Mouse (Mus musculus) heart, embryonic 11.5 days (tissue): ENCODE data around the gene Dus1l. TPM values are rescaled to one million over a fixed set of nuclear protein-coding genes. Genes with fewer than 3 reads are reported as not detected.
"Not testable (repeated sequence)": the region's sequence is repeated elsewhere in the genome, so short reads cannot be mapped to it uniquely, and the experiment has no call there.

Source experiments
- ATAC-seq: fragments of 200-750 bp; cut with Nextera tagmentation; replicated peaks from 2 replicates; pipeline ENCODE4 v1.8.0; 2017; ENCODE audit warnings: moderate library complexity; ENCODE audit not compliant: insufficient number of reproducible peaks, low FRiP score, low TSS enrichment
- H3K27ac ChIP-seq: fragments of 300-500 bp; sonication (generic); 2 replicates; pipeline ENCODE4 v1.5.1; 2014; ENCODE audit warnings: mild to moderate bottlenecking, low read depth, low read length
- H3K27me3 ChIP-seq: fragments of 300-500 bp; sonication (generic); 2 replicates; pipeline ENCODE4 v1.6.1; 2014; ENCODE audit warnings: mild to moderate bottlenecking, low read length, mixed read lengths; ENCODE audit not compliant: control insufficient read depth, insufficient read depth
- H3K36me3 ChIP-seq: fragments of 300-500 bp; sonication (generic); 2 replicates; pipeline ENCODE4 v1.6.1; 2014; ENCODE audit warnings: mild to moderate bottlenecking, low read length, moderate library complexity, mixed read lengths; ENCODE audit not compliant: control insufficient read depth, insufficient read depth
- H3K4me1 ChIP-seq: fragments of 300-500 bp; sonication (generic); 2 replicates; pipeline ENCODE4 v1.6.1; 2014; ENCODE audit warnings: low read length; ENCODE audit not compliant: control insufficient read depth, insufficient read depth
- H3K4me2 ChIP-seq: fragments of 300-500 bp; sonication (generic); 2 replicates; pipeline ENCODE4 v1.6.1; 2014; ENCODE audit warnings: mild to moderate bottlenecking, moderate library complexity
- H3K4me3 ChIP-seq: fragments of 300-500 bp; sonication (generic); 2 replicates; pipeline ENCODE4 v1.5.1; 2014; ENCODE audit warnings: low read depth, low read length
- H3K9ac ChIP-seq: fragments of 300-500 bp; sonication (generic); 2 replicates; pipeline ENCODE4 v1.6.1; 2014; ENCODE audit warnings: mild to moderate bottlenecking, low read depth, low read length, moderate library complexity
- H3K9me3 ChIP-seq: fragments of 300-500 bp; sonication (generic); replicated peaks from 2 replicates; pipeline ENCODE4 v1.6.1; 2016; ENCODE audit warnings: low read length; ENCODE audit not compliant: control insufficient read depth
- WGBS: fragments of 180-500 bp; shearing (Covaris S2); extraction: QIAGEN DNeasy Blood & Tissue Kit; methylation state at CpG from one replicate; pipeline ENCODE4 v1.1.7; 2014; ENCODE audit not compliant: insufficient replicate concordance; 5-methylcytosine and 5-hydroxymethylcytosine counted together
- polyA plus RNA-seq: library from polyadenylated mRNA; unstranded; fragments of >200 nt; fragmentation: Nextera tagmentation; extraction: Ambion mirVana; gene quantifications from 2 replicates; pipeline ENCODE4 v1.2.1, GENCODE M21; 2014

Gene Dus1l
- polyA plus RNA-seq: 50.0 and 59.9 TPM in 2 replicates

DNA sequence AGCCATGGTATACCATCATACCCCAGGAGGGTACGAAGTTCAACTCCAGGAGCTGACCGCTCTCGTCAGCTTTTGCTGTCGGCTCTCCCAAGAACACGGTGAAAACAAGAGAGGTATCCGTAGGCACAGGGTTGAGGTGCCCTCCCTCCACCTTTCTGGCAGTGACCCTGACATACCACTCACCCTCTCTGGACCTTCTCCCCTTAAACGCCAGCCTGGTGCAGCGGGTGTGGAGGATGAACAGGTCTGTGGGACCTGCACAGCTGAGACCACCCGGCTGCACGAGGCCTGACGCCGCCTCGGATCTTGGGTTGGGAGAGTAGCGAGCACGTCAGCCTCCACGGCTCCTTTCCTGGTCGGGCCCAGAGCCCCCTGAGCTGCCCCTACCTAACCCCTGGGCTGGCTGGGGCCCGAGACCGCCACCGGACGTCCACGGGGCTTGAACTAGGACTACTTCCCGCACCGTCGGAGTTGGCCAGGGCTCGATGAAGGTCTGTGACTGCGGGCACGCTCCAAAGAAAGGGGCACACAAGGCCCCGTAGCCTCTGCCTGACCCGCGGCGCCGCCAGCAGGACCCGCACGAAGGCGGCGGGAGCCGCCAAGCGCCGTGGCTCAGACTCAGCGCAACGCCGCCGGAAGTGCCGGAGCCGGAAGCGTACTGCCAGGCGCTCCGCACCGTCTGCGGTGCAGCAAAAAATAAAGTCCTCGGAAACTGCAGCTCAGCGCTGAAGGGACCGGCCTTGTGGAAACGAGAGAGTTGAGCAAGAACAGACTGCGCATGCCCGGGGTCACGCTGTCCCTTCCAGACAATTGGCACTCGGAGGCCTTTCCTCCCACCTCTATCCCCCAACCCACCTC, at the start of gene Dus1l:
Dus1l (minus strand) TSS at position 648 of the 858 bp plus-strand sequence.
- 2% methylated on average over 59 of the region's 59 CpGs for WGBS
- Histone ChIP-seq H3K4me2 (peak within 1 kb of the TSS; percentile 81), H3K27me3 (no peaks in the 10 kb centered on the region), H3K9me3 (no peaks in the 10 kb centered on the region), H3K27ac (peak within 1 kb of the TSS; percentile 75), H3K36me3 (peaks cover 17% of the 10 kb centered on the region), H3K4me3 (peak within 1 kb of the TSS; percentile 90), H3K4me1 (peaks cover 10% of the 10 kb centered on the region; the same call in 1 of the 2 replicates), H3K9ac (peak within 1 kb of the TSS; percentile 93)
- peak; percentile 80 for ATAC-seq

DNA sequence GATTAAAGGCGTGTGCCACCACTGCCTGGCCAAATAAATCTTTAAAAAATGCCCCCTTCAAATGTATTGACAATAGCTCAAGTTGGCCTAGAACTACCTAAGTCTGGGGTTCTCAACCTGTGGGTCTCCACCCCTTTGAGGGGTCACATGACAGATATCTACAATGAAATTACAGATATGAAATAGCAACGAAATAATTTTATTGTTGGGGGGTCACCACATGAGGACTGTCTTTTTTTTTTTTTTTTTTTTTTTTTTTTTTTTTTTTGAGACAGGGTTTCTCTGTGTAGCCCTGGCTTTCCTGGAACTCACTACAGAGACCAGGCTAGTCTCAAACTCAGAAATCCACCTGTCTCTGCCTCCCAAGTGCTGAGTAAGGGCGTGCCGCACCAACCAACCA, 48.1 kb upstream of the Dus1l start:
- ATAC-seq: no peak
- H3K27ac ChIP-seq: no peak overlapping the region
- H3K36me3 ChIP-seq: no peaks in the 10 kb centered on the region
- H3K4me1 ChIP-seq: peaks cover 2% of the 10 kb centered on the region
- H3K4me2 ChIP-seq: no peak overlapping the region
- H3K4me3 ChIP-seq: no peak overlapping the region
- H3K9me3 ChIP-seq: no peaks in the 10 kb centered on the region
- WGBS: 86% methylated on average over 4 of the region's 4 CpGs
- no peak overlapping the region for H3K9ac ChIP-seq
- no peaks in the 10 kb centered on the region for H3K27me3 ChIP-seq

DNA sequence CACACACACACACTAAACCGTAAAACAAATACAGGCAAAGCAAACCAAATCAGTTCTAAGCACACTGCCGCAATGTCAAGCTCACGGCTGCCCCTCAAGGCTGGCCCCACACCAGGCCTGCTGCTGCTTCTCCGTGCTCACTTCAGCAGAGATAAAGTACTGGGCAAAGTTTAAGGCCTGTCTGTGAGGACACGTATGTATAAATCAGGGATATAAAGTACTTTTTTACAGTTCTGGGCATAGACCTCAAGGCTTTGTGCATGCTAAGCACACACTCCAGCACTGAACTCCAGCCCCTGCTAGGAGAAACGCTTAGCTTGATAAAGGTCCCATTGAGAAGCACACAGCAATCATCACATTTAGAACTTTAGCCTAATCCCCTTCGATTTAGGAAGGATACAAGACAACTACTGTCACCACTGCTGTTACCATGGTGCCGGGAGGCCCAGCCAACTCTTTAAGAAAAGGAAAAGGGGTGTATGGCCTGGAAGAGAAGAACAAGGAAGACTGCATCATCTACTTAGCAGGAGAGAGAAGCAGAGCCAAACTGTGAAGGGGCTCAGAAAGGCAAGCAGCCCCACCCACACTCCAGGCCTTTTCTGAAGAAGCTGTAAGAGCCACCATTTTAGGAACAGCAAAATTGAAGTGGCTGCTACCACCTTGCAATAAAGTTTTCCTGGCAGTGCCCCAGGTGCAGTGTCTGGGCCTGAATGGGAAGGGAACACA, 37.5 kb upstream of the Dus1l start:
- Histone ChIP-seq H3K9ac (peak overlapping the region; percentile 22; the same call in 1 of the 2 replicates), H3K4me3 (no peak overlapping the region), H3K9me3 (no peaks in the 10 kb centered on the region), H3K36me3 (no peaks in the 10 kb centered on the region), H3K27me3 (no peaks in the 10 kb centered on the region), H3K27ac (0 out of 2 replicates have a peak overlapping the region, but pooled peaks have one; percentile 22), H3K4me2 (no peak overlapping the region), H3K4me1 (peaks cover 9% of the 10 kb centered on the region)
- ATAC-seq: no peak
- WGBS: 47% methylated on average over 8 of the region's 8 CpGs

DNA sequence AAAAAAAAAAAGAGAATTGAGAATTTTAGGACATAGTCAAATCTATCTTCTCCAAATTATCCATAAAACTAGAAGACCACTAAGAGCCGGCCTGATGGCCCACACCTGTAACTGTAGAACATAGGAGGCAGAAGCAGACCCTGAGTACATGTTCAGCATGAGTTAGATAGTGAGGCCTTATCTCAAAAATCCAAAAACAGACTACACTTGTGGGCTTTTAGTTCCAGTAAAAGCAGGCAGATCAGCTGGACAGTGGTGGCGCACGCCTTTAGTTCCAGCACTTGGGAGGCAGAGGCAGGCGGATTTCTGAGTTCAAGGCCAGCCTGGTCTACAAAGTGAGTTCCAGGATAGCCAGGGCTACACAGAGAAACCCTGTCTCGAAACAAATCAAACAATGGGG, 36.8 kb upstream of the Dus1l start:
- not testable (repeated sequence) for H3K4me2 ChIP-seq, H3K9ac ChIP-seq, H3K4me3 ChIP-seq, ATAC-seq, H3K27me3 ChIP-seq, H3K9me3 ChIP-seq, H3K27ac ChIP-seq, H3K36me3 ChIP-seq
- H3K4me1 ChIP-seq: peaks cover 11% of the 10 kb centered on the region
- WGBS: 78% methylated on average over 5 of the region's 5 CpGs

DNA sequence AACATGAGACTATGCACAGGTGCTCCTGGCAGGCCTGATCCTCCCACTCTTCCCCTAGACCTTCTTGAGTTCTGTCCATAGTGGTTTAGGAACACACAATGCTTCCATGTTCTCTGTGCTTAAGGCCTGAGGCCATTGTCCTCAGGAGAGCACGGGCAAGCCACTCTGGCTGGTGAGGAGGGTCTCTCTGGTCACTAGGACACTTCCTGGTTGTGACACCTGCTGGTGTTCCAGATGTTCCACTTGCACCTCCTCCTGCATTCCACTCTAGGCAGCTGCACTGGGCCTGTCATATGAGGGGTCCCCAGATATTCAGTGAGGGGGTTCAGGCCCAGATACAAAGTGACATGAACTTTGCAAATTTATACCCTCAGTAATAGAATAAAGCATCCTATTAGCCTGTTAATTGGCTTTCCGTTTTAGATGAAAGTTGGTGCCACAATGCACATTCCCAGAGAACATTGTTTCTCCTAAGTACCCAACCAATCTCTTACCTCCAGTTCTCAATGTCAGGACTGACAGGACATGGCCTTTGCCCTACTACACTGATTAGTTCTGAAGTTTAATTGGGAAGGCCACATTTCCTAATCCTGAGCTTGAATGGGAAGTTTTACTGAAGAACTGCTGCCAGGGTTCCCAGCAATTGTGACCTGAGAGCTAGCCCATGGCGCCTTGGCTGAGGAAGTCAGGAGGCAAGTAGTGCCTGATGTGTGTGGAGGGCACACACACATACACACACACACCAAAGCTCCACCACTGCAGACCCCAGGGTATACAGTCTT, 35.6 kb upstream of the Dus1l start:
- H3K27me3 ChIP-seq: no peaks in the 10 kb centered on the region
- no peak overlapping the region for H3K4me3 ChIP-seq
- 82% methylated on average over 3 of the region's 3 CpGs for WGBS
- no peak for ATAC-seq
- H3K4me2 ChIP-seq: no peak overlapping the region
- no peak overlapping the region for H3K27ac ChIP-seq
- no peaks in the 10 kb centered on the region for H3K36me3 ChIP-seq
- no peak overlapping the region for H3K9ac ChIP-seq
- no peaks in the 10 kb centered on the region for H3K9me3 ChIP-seq
- H3K4me1 ChIP-seq: peaks cover 12% of the 10 kb centered on the region

DNA sequence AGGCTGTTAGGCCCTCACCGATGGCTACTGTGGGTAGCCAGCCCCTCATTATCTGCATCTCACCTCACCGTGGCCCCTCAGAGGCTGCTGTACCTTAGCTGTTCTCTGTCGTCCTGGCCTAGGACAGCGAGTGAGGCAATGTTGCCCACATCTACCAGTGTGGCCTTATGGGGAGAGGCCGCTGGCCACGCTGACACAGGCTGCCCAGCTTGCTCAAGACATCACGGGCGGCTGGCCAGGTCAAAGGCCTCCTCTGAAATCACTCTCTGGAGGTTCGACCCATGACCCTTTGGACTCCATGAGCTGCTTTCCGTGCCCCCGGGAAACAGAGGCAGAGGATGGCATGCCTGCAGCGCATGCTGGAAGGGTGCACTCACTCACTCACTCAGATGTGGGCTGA, 34.5 kb upstream of the Dus1l start:
- Histone ChIP-seq H3K9ac (no peak overlapping the region), H3K4me2 (no peak overlapping the region), H3K4me3 (no peak overlapping the region), H3K4me1 (peaks cover 16% of the 10 kb centered on the region), H3K36me3 (no peaks in the 10 kb centered on the region), H3K27ac (no peak overlapping the region), H3K27me3 (no peaks in the 10 kb centered on the region), H3K9me3 (no peaks in the 10 kb centered on the region)
- no peak for ATAC-seq
- WGBS: 83% methylated on average over 12 of the region's 12 CpGs

DNA sequence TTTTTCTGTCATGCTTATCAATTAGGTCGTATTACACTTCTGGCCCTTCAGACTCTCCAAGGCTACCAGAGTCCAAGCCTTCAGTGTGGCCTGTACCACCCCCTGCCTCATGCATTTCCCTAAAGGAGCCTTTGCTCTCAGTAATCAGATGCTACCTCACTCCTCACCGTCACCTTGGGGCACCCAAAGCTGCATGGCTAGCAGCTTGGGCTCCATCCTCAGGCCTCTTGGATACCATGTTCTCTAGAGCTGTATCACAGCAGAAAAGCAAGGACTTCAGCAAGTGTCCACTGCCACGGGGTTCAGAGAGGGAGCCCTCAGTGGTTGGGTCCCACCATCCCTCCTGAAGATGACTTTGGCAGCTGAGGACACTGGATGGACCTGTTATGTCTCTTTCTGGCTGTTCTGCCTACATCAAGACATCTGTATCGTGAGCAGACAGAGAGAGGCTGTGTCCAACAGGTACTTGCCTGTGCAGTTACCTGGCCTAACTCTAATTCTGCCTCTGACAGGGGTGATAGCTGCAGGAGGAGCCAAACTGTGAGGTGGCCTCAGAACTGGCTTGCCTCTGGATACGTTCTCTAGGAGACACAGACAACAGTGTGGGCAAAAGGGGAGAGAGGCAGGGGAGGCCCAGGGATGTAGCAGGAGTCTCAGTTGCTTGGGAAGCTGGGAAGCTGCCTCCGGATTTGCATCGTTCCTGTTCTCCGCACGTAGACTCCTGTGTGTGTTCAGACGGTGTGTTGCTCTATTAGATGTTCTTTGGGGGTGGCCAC, 33.7 kb upstream of the Dus1l start:
- ATAC-seq: no peak
- Histone ChIP-seq H3K27me3 (no peaks in the 10 kb centered on the region), H3K4me3 (no peak overlapping the region), H3K27ac (no peak overlapping the region), H3K4me2 (no peak overlapping the region), H3K9me3 (no peaks in the 10 kb centered on the region), H3K36me3 (no peaks in the 10 kb centered on the region), H3K9ac (no peak overlapping the region), H3K4me1 (peaks cover 23% of the 10 kb centered on the region)
- WGBS: 80% methylated on average over 10 of the region's 10 CpGs

DNA sequence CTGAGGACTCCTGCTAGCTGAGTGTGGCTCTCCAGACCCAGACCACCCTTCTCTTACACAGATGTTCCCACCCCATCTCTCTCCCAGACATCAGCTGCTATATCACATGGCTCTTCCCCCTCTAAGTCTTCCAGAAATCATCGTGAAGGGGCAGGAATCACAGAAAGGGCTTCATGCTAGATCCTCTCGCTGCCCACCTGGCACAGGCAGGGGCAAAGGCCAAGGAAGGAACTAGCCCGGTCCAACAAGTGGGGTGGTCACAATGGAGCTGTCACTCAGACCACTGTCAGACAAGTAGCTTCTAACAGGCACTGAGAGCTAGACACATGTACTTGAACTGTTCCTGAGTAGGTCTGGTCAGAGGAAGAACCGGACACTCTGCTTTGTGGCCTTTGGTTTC, 32.2 kb upstream of the Dus1l start:
- no peak overlapping the region for H3K9ac ChIP-seq

More for the DNA sequence above, 32.2 kb upstream of the Dus1l start:
- Histone ChIP-seq H3K27me3 (no peaks in the 10 kb centered on the region), H3K4me3 (no peak overlapping the region), H3K9me3 (no peaks in the 10 kb centered on the region), H3K4me1 (peaks cover 16% of the 10 kb centered on the region), H3K36me3 (no peaks in the 10 kb centered on the region), H3K4me2 (no peak overlapping the region), H3K27ac (no peak overlapping the region)
- WGBS: 80% methylated on average over 4 of the region's 4 CpGs
- ATAC-seq: no peak
